Mouse (Mus musculus): ENCODE results near the gene Exo5. TPM values are rescaled to one million over a fixed set of nuclear protein-coding genes. Genes with fewer than 3 reads are reported as not detected.
A peak's percentile ranks its signal among the peaks of the same experiment; 100 is the strongest.

Exo5 gene
- total RNA-seq (2012; rRNA removed), result 17.8 and 18.1 TPM in 2 replicates
- polyA plus RNA-seq (2012; ENCODE audit: insufficient read depth in 1 of 2, insufficient read length in 2 of 2, low read depth in 1 of 2, low replicate concordance in 2 of 2, missing spikeins in 1 of 2), result 10 to 100 TPM in 1 of 2 experiments, not detected in 1; 20.6 TPM

GRCm38 (mm10) chr4:120924554-120925299 is at the start of gene Exo5:
Gene Exo5, minus strand, starts transcription at chr4:120925017.
- peak within 1 kb of the TSS; percentile 90 for H3K27ac ChIP-seq (ENCODE audit: control insufficient read depth, low read depth, low read length)

GRCm38 (mm10) chr4:120971842-120972241 is 47.0 kb upstream of the Exo5 start:
- no peak for TF ChIP-seq RCOR1 (IDR thresholded peaks at IDR 0.05; ENCODE audit: low read depth, low read length)
- no peak for TF ChIP-seq CHD1 (IDR thresholded peaks at IDR 0.05; ENCODE audit: low read depth, low read length)
- TF ChIP-seq USF1 (IDR thresholded peaks at IDR 0.05; ENCODE audit: low read depth, low read length), result no peak
- no peak for TF ChIP-seq MAFK (IDR thresholded peaks at IDR 0.05; ENCODE audit: borderline replicate concordance, low read depth, low read length)
- TF ChIP-seq MYB (IDR thresholded peaks at IDR 0.05; ENCODE audit: low read depth, low read length), result no peak
- no peak for TF ChIP-seq ZNF384 (IDR thresholded peaks at IDR 0.05; ENCODE audit: low read depth, low read length)
- TF ChIP-seq NELFE (IDR thresholded peaks at IDR 0.05; ENCODE audit: low read depth, low read length), result no peak
- no peak for TF ChIP-seq ETS1 (IDR thresholded peaks at IDR 0.05; ENCODE audit: low read depth, low read length)
- no peak for TF ChIP-seq ZC3H11A (IDR thresholded peaks at IDR 0.05; ENCODE audit: low read depth, low read length)
- H3K4me3 ChIP-seq (ENCODE audit: control insufficient read depth in 1 of 2, insufficient read depth in 1 of 2, low read depth in 2 of 2, low read length in 2 of 2), result no peak overlapping the region
- H3K27me3 ChIP-seq (ENCODE audit: control insufficient read depth in 1 of 2, insufficient read depth in 2 of 2, low read length in 2 of 2), result no peaks in the 10 kb centered on the region
- H3K9ac ChIP-seq (ENCODE audit: control insufficient read depth, low read depth, low read length, poor library complexity, severe bottlenecking), result no peak overlapping the region
- DNase-seq (ENCODE audit: low read depth, low spot score), result no peak
- H3K9me3 ChIP-seq (replicated peaks; ENCODE audit: insufficient read depth, low read length), result no peaks in the 10 kb centered on the region
- H3K79me2 ChIP-seq (ENCODE audit: control insufficient read depth, insufficient read depth, low read length, poor library complexity), result 0 out of 2 replicates have a peak, but pooled peaks cover 1% of the 10 kb centered on the region
- no peaks in the 10 kb centered on the region for H3K4me1 ChIP-seq (ENCODE audit: control insufficient read depth in 1 of 2, insufficient read depth in 2 of 2, low read length in 2 of 2)
- H3K36me3 ChIP-seq (ENCODE audit: control insufficient read depth in 1 of 2, insufficient read depth in 2 of 2, low read length in 2 of 2), result peaks cover 0 to 9% of the 10 kb centered on the region in 2 experiments; a peak in 2 of 4 replicates
- no peak overlapping the region for H3K27ac ChIP-seq (ENCODE audit: control insufficient read depth, low read depth, low read length)

More at GRCm38 (mm10) chr4:120924554-120925299, at the start of gene Exo5:
- no peaks in the 10 kb centered on the region; a peak in 1 of 4 replicates for H3K4me1 ChIP-seq (ENCODE audit: control insufficient read depth in 1 of 2, insufficient read depth in 2 of 2, low read length in 2 of 2)
- no peaks in the 10 kb centered on the region for H3K9me3 ChIP-seq (replicated peaks; ENCODE audit: insufficient read depth, low read length)
- H3K36me3 ChIP-seq (ENCODE audit: control insufficient read depth in 1 of 2, insufficient read depth in 2 of 2, low read length in 2 of 2), result peaks cover 0 to 7% of the 10 kb centered on the region in 2 experiments; a peak in 2 of 4 replicates
- H3K9ac ChIP-seq (ENCODE audit: control insufficient read depth, low read depth, low read length, poor library complexity, severe bottlenecking), result peak within 1 kb of the TSS; percentile 89
- H3K79me2 ChIP-seq (ENCODE audit: control insufficient read depth, insufficient read depth, low read length, poor library complexity), result peaks cover 14% of the 10 kb centered on the region
- peak; percentile 97 for DNase-seq (ENCODE audit: low read depth, low spot score)
- TF ChIP-seq UBTF (IDR thresholded peaks at IDR 0.05; ENCODE audit: borderline replicate concordance, insufficient read depth, low read depth, low read length), result peak; percentile 83; the same call in 1 of the 2 replicates
- TF ChIP-seq NELFE (IDR thresholded peaks at IDR 0.05; ENCODE audit: low read depth, low read length), result peak; percentile 98
- TF ChIP-seq ELF1 (IDR thresholded peaks at IDR 0.05; ENCODE audit: low read depth, low read length), result peak; percentile 86
- TF ChIP-seq POLR2A (IDR thresholded peaks at IDR 0.05; ENCODE audit: control insufficient read depth in 1 of 2, insufficient read depth in 1 of 2, low read depth in 1 of 2, low read length in 2 of 2, poor library complexity in 1 of 2), result peak; percentile 86 to 98
- peak; percentile 80; the same call in 1 of the 2 replicates for TF ChIP-seq SIN3A (IDR thresholded peaks at IDR 0.05; ENCODE audit: low read length)
- TF ChIP-seq ZNF384 (IDR thresholded peaks at IDR 0.05; ENCODE audit: low read depth, low read length), result no peak
- TF ChIP-seq CHD1 (IDR thresholded peaks at IDR 0.05; ENCODE audit: low read depth, low read length), result no peak
- peak; percentile 99 for TF ChIP-seq CHD2 (IDR thresholded peaks at IDR 0.05; ENCODE audit: low read length)
- peak; percentile 95 for TF ChIP-seq POLR2AphosphoS2 (IDR thresholded peaks at IDR 0.05; ENCODE audit: low read length)
- no peak for TF ChIP-seq MYB (IDR thresholded peaks at IDR 0.05; ENCODE audit: low read depth, low read length)
- TF ChIP-seq ZMIZ1 (IDR thresholded peaks at IDR 0.05; ENCODE audit: low read depth, low read length), result peak; percentile 95
- TF ChIP-seq TBP (IDR thresholded peaks at IDR 0.05; ENCODE audit: low read depth, low read length), result peak; percentile 90
- no peak for TF ChIP-seq TAL1 (IDR thresholded peaks at IDR 0.05; ENCODE audit: low read length)
- no peak for TF ChIP-seq SMC3 (IDR thresholded peaks at IDR 0.05; ENCODE audit: low read depth, low read length)
- TF ChIP-seq MAZ (IDR thresholded peaks at IDR 0.05; ENCODE audit: low read depth, low read length), result peak; percentile 83; the same call in 1 of the 2 replicates
- TF ChIP-seq ZKSCAN1 (IDR thresholded peaks at IDR 0.05; ENCODE audit: low read depth, low read length), result no peak
- peak; percentile 85 for TF ChIP-seq HCFC1 (IDR thresholded peaks at IDR 0.05; ENCODE audit: low read depth, low read length)
- peak; percentile 52; the same call in 1 of the 2 replicates for TF ChIP-seq MXI1 (IDR thresholded peaks at IDR 0.05; ENCODE audit: low read depth, low read length)
- TF ChIP-seq TCF12 (IDR thresholded peaks at IDR 0.05; ENCODE audit: low read depth, low read length), result peak; percentile 59
- TF ChIP-seq EP300 (IDR thresholded peaks at IDR 0.05; ENCODE audit: low read depth in 1 of 2, low read length in 2 of 2), result 0 out of 4 replicates have a peak, but pooled peaks of 1 of the 2 experiments have one; percentile 22
- TF ChIP-seq ETS1 (IDR thresholded peaks at IDR 0.05; ENCODE audit: low read depth, low read length), result peak; percentile 43; the same call in 1 of the 2 replicates
- peak; percentile 88; the same call in 1 of the 2 replicates for TF ChIP-seq POLR2AphosphoS5 (IDR thresholded peaks at IDR 0.05; ENCODE audit: borderline replicate concordance, low read depth, low read length)
- H3K4me3 ChIP-seq (ENCODE audit: control insufficient read depth in 1 of 2, insufficient read depth in 1 of 2, low read depth in 2 of 2, low read length in 2 of 2), result peak within 1 kb of the TSS; percentile 94
- no peaks in the 10 kb centered on the region for H3K27me3 ChIP-seq (ENCODE audit: control insufficient read depth in 1 of 2, insufficient read depth in 2 of 2, low read length in 2 of 2)

All from MEL (cell line).